Mouse (Mus musculus) kidney, embryonic 16.5 days (tissue): ENCODE measurements around the gene Prph. TPM values are rescaled to one million over a fixed set of nuclear protein-coding genes. Genes with fewer than 3 reads are reported as not detected.

Source experiments
- ATAC-seq: fragments of 200-750 bp; cut with Nextera tagmentation; 2 replicates; pipeline ENCODE4 v1.8.0; 2017; ENCODE audit warnings: moderate TSS enrichment; ENCODE audit not compliant: low FRiP score, low TSS enrichment
- H3K27ac ChIP-seq: fragments of 300-500 bp; sonication (generic); 2 replicates; pipeline ENCODE4 v1.5.1; 2014; ENCODE audit warnings: low read length
- H3K27me3 ChIP-seq: fragments of 300-500 bp; sonication (generic); 2 replicates; pipeline ENCODE4 v1.6.1; 2014; ENCODE audit warnings: low read length, control low read depth, mixed read lengths; ENCODE audit not compliant: insufficient read depth
- H3K36me3 ChIP-seq: fragments of 300-500 bp; sonication (generic); 2 replicates; pipeline ENCODE4 v1.6.1; 2014; ENCODE audit warnings: low read length, control low read depth, mixed read lengths; ENCODE audit not compliant: insufficient read depth
- H3K4me1 ChIP-seq: fragments of 300-500 bp; sonication (generic); 2 replicates; pipeline ENCODE4 v1.6.1; 2014; ENCODE audit warnings: low read length, control low read depth, mixed read lengths; ENCODE audit not compliant: insufficient read depth
- H3K4me2 ChIP-seq: fragments of 300-500 bp; sonication (generic); replicated peaks from 2 replicates; pipeline ENCODE4 v1.6.1; 2014; ENCODE audit warnings: low read depth, low read length
- H3K4me3 ChIP-seq: fragments of 300-500 bp; sonication (generic); 2 replicates; pipeline ENCODE4 v1.5.1; 2014; ENCODE audit warnings: mild to moderate bottlenecking, low read length
- H3K9ac ChIP-seq: fragments of 300-500 bp; sonication (generic); replicated peaks from 2 replicates; pipeline ENCODE4 v1.6.1; 2014; ENCODE audit warnings: low read length
- H3K9me3 ChIP-seq: fragments of 300-500 bp; sonication (generic); 2 replicates; pipeline ENCODE4 v1.6.1; 2016; ENCODE audit warnings: low read length, control low read depth
- WGBS: fragments of 180-500 bp; shearing (Covaris S2); extraction: QIAGEN DNeasy Blood & Tissue Kit; methylation state at CpG from one replicate; pipeline ENCODE4 v1.1.7; 2014; 5-methylcytosine and 5-hydroxymethylcytosine counted together
- polyA plus RNA-seq: library from polyadenylated mRNA; unstranded; fragments of >200 nt; fragmentation: Nextera tagmentation; extraction: Ambion mirVana; gene quantifications from 2 replicates; pipeline ENCODE4 v1.2.1, GENCODE M21; 2015

Gene Prph
- polyA plus RNA-seq, 1 experiment from 2014 or later = 3.3 TPM

DNA sequence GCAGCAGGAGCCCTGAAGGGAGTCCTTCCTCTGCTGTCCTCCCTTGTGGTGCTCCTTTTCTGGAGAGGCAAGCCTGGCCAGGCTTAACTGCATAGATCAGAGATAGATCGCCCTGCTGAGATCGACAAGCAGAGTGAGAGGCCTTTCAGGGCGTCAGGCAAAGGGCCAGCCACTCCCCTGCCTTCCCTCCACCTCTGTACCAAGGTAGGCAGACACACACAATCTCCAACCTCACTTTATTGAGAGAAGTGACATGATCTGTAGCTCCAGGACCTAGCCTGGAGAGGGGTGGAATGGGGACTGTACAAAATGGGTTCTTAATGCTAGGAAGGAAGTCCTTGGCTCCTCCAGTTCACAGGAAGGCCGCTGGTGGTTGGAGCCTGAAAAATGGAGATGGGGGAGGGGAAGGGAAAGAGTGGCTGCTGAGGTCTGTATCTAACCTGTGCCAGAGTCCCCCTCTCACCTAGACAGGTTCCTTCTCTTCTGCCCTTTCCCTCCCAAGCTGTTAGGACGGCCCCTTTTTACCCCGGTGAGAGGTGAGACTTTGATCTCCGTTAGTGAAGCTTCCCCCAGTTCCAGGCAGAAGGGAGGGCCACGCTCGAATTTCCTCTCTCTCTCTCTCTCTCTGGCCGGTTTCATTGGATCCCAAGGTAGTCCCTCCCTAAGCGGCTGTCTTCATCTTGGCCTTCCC lies 29.0 kb downstream of the Prph start:
- Histone ChIP-seq H3K36me3 (peaks cover 24% of the 10 kb centered on the region), H3K4me2 (peak overlapping the region; percentile 51), H3K9ac (peak overlapping the region; percentile 51), H3K4me1 (peaks cover 26% of the 10 kb centered on the region), H3K4me3 (peak overlapping the region; percentile 22; the same call in 1 of the 2 replicates), H3K9me3 (no peaks in the 10 kb centered on the region), H3K27ac (0 out of 2 replicates have a peak overlapping the region, but pooled peaks have one; percentile 25), H3K27me3 (peaks cover 46% of the 10 kb centered on the region)
- peak; percentile 47; the same call in 1 of the 2 replicates for ATAC-seq
- 9% methylated on average over 11 of the region's 11 CpGs for WGBS

DNA sequence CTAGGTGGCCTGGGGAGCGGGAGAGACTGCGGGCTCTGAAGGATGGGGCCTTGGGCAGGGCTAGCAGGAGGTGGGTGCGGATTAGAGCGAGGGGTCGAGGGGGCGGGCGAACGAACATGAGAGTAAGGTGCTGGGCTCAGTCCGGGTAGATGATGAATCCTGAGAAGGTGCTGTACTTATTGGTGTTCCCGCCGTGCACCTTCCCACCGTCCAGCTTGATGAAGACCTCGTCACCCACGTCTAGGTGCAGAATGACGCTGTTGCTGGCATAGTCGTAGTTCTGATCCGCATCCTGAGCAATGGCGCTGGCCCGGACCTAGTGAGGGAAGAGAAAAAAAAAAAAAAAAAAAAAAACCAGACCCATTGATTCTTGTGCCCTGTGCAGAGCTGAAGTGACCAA lies 29.6 kb downstream of the Prph start:
- Histone ChIP-seq H3K4me2 (peak overlapping the region; percentile 51), H3K27ac (no peak overlapping the region), H3K4me3 (peak overlapping the region; percentile 22; the same call in 1 of the 2 replicates), H3K36me3 (peaks cover 23% of the 10 kb centered on the region), H3K27me3 (peaks cover 52% of the 10 kb centered on the region), H3K4me1 (peaks cover 29% of the 10 kb centered on the region), H3K9me3 (no peaks in the 10 kb centered on the region), H3K9ac (peak overlapping the region; percentile 51)
- ATAC-seq = no peak
- 14% methylated on average over 19 of the region's 19 CpGs for WGBS

DNA sequence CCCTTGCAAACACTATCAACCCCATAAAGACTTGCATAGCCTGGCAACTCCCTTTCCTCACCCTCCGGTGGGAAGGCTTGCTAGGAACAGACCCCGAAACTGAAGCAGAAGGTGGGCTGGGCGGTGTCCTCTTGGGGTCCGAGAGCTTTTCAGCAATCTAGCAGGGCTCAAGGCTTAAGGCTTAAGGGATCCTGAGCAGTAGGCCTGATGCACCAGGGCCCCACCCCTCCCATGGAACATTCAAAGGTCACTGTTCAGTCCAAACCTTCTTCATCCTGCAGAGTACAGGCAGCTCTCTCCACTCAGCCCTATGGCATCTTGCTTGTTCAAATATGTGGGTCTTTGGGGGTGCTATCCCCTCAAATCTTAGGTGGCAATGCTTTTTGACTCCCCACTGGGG lies 31.0 kb downstream of the Prph start:
- WGBS = 83% methylated on average over 4 of the region's 4 CpGs
- Histone ChIP-seq H3K4me1 (peaks cover 29% of the 10 kb centered on the region), H3K9ac (no peak overlapping the region), H3K4me2 (no peak overlapping the region), H3K27ac (no peak overlapping the region), H3K36me3 (peaks cover 20% of the 10 kb centered on the region), H3K27me3 (peaks cover 65% of the 10 kb centered on the region), H3K9me3 (no peaks in the 10 kb centered on the region), H3K4me3 (no peak overlapping the region)
- no peak for ATAC-seq

DNA sequence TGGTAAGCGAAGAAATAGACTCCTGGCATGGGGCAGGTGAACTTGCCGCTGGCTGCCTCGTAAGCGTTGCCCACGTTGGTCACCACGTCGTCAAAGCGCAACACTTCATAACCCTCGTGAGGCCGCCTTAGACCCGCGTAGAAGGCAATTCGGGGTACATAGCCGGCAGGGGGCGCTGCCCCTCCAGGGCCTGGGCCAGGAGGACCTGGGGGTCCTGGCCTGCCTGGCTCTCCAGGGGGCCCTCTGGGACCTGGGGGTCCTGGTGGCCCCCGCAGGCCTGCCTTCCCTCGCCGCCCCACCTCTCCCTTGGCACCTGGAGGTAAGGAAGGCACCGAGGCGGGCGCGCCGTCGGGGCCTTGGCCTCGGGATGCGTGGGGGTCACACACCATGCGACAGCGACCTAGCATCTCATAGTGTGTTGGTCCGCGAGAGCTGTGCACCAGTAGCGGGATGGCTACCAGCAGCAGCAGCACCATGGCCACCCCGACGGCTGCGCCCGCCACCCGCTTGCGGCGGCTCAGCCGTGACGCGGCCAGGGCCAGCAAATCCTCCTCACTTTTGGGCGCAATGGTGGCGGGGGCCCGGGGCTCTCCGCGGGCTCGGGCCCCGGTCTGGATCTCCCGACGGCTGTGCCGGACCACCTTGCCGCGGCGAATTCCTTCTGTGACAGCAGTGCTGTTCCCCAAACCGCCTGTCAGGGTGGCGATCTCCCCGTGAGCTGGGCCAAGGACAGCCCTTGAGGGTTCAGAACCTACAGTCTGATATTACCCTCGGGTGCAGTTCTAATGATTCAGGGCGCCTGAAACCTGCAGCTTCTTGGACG lies 32.5 kb downstream of the Prph start, which contains the start of gene C1ql4:
TSS of gene C1ql4 (minus strand) at position 565 of the 823 bp plus-strand sequence.
- Histone ChIP-seq H3K36me3 (peaks cover 6% of the 10 kb centered on the region), H3K27me3 (peaks cover 78% of the 10 kb centered on the region), H3K27ac (no peak within 1 kb of the TSS), H3K4me1 (peaks cover 29% of the 10 kb centered on the region), H3K9me3 (no peaks in the 10 kb centered on the region), H3K4me2 (peak within 1 kb of the TSS; percentile 52), H3K4me3 (peak within 1 kb of the TSS; percentile 40), H3K9ac (peak within 1 kb of the TSS; percentile 51; the same call in 1 of the 2 replicates)
- WGBS = 8% methylated on average over 60 of the region's 60 CpGs
- ATAC-seq = no peak

DNA sequence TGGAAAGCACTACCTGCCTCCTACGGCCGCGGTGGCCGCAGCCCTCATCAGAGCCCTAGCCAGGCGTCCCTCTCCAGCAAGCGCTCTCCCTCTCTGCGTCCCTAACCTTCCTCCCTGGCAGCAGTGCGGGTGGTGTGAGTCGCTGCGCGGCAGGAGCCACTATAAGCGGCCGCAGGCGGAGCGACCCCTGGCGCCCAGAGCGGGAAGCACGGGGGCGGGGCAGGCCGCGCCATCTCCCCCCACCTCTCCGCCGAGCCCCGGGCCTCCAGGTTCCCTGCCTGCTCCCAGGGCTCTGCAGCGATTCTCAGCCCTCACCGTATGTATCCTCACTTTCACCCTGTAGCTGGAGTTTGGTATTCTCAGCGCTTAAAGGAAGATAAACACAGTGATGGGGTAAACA lies 33.3 kb downstream of the Prph start:
- H3K4me3 ChIP-seq = peak overlapping the region; percentile 40
- no peaks in the 10 kb centered on the region for H3K36me3 ChIP-seq
- peak overlapping the region; percentile 51; the same call in 1 of the 2 replicates for H3K9ac ChIP-seq
- H3K4me2 ChIP-seq = peak overlapping the region; percentile 52
- H3K9me3 ChIP-seq = no peaks in the 10 kb centered on the region
- H3K27ac ChIP-seq = no peak overlapping the region
- peaks cover 84% of the 10 kb centered on the region for H3K27me3 ChIP-seq
- ATAC-seq = peak; percentile 43; the same call in 1 of the 2 replicates
- WGBS = 0% methylated on average over 25 of the region's 27 CpGs
- peaks cover 33% of the 10 kb centered on the region for H3K4me1 ChIP-seq

DNA sequence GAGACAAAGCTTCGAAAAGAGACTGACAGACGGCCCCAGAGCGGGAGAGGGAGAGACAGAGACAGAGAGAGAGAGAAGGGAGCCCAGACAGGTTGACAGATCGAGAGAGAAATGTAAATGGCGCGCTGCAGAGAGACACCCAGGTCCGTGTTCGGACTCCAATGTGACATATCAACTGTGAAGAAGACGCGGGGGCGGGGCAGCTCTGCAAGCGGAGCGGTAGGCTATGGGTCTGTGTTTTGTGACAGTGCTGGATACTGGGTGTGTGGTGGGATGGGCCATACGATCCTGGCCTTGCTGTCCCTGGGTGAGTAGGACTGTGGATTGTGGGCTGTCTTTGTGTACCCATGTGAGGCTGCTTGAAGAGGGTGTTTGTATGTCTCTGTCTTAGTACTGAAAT lies 34.1 kb downstream of the Prph start:
- H3K4me3 ChIP-seq = peak overlapping the region; percentile 40; the same call in 1 of the 2 replicates
- peak overlapping the region; percentile 52 for H3K4me2 ChIP-seq
- H3K27me3 ChIP-seq = peaks cover 84% of the 10 kb centered on the region

DNA sequence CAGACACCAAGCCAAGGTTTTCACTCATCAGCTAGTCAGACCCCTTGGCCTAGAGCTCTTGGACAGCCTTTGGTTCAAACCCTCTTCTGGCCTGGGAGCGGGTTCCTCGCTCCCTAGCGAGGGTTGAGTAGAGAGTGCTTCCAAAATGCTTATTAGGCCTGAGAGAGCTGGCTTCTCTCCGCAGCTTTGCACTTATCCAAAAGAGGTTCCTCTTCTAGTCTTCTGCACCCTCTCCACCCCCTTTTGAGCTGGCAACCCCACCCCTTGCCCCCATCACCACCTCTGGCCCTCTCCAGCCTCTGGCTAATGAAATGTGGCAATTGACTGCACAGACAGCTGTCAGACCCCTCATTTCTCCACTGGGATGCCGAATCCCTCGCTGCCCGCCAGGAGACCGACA lies 37.9 kb downstream of the Prph start, which contains the start of gene Dnajc22:
TSS of gene Dnajc22 (plus strand) at position 301 of the 400 bp plus-strand sequence.
- Histone ChIP-seq H3K9me3 (no peaks in the 10 kb centered on the region), H3K27ac (peak within 1 kb of the TSS; percentile 43), H3K4me1 (peaks cover 60% of the 10 kb centered on the region), H3K9ac (peak within 1 kb of the TSS; percentile 57), H3K27me3 (peaks cover 81% of the 10 kb centered on the region), H3K4me2 (peak within 1 kb of the TSS; percentile 77), H3K36me3 (no peaks in the 10 kb centered on the region), H3K4me3 (peak within 1 kb of the TSS; percentile 43)
- ATAC-seq = no peak
- 49% methylated on average over 8 of the region's 8 CpGs for WGBS

More for the DNA sequence above, 34.1 kb downstream of the Prph start:
- H3K4me1 ChIP-seq = peaks cover 36% of the 10 kb centered on the region
- WGBS = 5% methylated on average over 14 of the region's 14 CpGs
- H3K27ac ChIP-seq = no peak overlapping the region
- H3K9ac ChIP-seq = no peak overlapping the region
- ATAC-seq = no peak; the same call in 1 of the 2 replicates
- no peaks in the 10 kb centered on the region for H3K9me3 ChIP-seq
- H3K36me3 ChIP-seq = no peaks in the 10 kb centered on the region

DNA sequence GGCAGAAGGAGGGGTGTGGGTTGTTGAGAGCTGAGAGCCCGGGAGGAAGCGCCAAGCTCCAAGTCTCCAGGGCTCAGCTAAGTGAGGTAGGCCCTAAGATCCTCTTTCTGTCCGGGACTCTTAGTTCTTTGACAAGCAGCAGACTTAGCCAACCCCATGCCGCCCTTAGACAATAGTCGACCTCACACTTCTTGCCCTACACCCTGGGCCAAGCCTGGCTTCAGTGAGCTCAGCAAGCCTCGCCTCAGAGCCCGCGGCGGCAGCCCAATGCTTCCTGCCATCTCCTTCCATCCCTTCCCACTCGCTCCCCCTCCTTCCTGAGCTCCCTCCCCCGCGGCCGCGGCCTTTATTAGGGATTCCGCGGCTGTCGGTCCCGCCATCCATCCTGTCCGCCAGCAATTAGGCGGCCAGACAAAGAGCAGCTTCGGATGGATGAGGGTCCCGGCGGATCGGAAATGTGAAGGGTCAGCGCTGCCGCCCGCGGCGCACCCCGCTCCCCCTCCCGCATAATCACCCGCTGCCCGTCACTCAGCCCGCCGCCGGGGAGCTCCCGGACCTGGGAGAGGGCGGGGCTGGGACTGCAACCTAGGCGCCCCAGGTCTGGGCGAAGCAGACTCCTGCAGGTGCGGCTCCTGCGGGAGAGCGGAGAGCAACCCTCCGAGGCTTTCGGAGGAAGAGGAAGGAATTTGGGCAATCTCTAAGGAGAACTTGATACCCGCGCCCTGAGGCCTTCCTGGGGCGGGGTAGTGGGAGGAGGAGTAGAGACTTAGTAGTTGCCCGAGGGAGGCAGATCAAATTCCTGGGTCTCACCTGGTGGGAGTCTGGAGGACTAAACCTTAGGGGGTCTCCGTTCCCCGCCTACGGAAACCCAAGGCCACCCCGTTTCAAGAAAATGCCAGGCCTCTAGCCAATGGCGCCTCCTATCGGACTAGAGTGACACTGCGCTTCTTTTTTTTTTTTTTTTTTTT lies 38.6 kb downstream of the Prph start:
- H3K4me1 ChIP-seq = peaks cover 60% of the 10 kb centered on the region

More for the DNA sequence above, 38.6 kb downstream of the Prph start:
- Histone ChIP-seq H3K4me3 (peak overlapping the region; percentile 43), H3K9me3 (no peaks in the 10 kb centered on the region), H3K27ac (peak overlapping the region; percentile 43), H3K4me2 (peak overlapping the region; percentile 77), H3K36me3 (no peaks in the 10 kb centered on the region), H3K27me3 (peaks cover 81% of the 10 kb centered on the region), H3K9ac (peak overlapping the region; percentile 57)
- ATAC-seq = peak; percentile 27; the same call in 1 of the 2 replicates
- WGBS = under 1% methylated on average over 56 of the region's 56 CpGs
